Mouse (Mus musculus): Measurements from ENCODE around the gene Gm9857.
A peak's percentile ranks its signal among the peaks of the same experiment; 100 is the strongest.

Gene Gm9857

DNA sequence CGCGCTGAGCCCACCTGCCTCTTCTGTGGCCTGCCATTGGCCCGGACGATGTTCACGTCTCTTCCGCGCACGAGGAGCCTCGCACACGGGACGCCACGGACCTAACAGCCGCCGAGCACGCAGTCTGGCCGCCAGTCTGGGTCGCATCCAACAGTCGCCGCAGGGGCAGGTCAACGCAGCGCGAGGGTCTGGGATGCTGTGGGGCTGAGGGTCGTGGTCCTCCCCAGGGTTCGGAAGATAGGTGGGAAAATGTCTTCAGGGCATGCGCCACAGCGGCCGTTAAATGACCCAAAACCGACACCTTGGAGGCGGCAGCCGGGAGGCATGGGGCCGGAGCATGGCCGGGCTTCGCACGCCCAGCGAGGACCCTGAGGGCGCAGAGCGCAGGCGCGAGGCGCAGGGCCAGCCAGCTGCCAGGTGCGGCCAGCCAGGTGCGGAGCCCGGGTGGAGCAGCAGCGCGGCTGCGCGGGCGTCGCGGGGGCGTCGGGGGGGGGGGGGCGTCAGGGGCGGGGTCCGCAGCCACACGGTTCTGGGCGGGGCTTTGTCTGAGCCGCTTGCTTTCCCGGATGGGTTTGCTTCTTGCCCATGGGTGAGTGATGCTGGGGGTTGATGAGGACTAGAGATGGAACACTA, at the start of gene Gm9857:
TSS of gene Gm9857 (minus strand) at position 445 of the 633 bp plus-strand sequence.
- peak; percentile 20 for DNase-seq

GRCm38 (mm10) chr3:108987009-108987659, 46.9 kb upstream of the Gm9857 start:
- no peak for DNase-seq

DNA sequence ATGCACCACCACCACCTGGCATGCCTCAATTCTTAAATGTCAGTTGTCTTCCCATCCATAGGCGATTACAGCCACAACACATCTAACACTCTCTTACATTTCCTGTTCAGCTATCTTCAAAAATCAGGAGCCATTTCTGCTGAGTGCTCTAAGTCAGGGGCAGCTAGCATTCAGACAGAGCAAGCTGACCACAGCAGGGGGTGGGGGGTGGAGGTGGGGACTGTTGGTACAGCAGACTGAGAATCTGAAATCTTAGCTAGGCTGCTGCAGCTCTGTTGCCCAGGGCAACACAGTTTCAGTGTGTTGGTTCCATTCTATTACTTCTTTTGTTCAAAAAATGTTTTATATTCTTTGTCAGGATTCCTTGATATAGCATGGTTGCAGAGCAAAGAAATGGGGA, 46.3 kb upstream of the Gm9857 start:
- no peak for DNase-seq

DNA sequence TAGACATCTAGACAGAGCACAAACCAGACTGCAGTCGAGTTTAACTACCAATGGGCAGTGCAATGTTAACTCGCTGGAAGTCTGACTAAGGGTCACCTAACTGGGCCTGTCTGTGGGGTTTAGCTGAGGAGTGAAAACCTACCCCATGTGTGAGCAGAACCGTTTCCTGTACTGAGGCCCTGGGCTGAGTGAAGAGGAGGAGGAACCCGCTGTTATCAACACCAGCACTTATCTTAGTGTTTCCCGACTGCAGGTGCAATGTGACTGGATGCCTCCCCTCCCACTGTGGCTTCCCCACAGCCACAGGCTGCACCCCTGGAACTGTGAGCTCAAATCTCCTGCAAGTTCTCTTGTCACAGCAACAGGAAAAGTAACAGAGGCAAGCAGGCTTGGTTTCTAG, 43.7 kb upstream of the Gm9857 start:
- DNase-seq: peak; percentile 51

- peak; percentile 49 for DNase-seq
These were observed 41.7 kb upstream of the Gm9857 start for GRCm38 (mm10) chr3:108981946-108982345.

DNA sequence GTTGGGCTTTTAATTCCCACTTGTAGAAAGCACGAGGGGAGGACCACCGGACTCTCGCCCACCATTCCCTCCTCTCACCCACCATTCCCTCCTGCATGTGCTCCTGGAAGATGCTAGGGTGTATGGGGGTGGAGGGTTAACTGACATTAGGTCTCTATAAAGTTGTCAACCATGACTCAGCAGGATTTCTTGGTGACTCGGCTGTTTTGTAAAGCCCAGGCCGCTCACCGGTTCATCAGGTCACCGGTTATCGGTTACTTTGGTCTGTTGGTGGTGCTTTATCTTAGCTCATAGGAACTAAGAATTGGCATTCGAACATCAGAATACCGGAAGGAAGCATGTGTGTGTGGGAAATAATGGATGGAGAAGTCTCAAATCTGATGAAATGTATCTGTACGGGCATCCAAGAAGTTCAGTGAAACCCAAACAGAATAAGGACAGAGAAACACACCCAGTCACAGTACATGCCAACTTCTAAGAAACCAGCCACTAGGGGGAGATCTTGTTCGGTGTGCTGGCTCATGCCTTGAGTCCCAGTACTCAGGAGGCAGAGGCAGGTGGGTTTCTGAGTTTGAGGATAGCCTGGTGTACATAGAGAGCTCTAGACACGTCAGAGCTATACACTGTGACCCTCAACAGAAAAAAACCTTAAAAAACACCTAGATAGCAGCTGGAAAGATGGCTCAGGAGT, 37.2 kb upstream of the Gm9857 start:
- no peak for DNase-seq

DNA sequence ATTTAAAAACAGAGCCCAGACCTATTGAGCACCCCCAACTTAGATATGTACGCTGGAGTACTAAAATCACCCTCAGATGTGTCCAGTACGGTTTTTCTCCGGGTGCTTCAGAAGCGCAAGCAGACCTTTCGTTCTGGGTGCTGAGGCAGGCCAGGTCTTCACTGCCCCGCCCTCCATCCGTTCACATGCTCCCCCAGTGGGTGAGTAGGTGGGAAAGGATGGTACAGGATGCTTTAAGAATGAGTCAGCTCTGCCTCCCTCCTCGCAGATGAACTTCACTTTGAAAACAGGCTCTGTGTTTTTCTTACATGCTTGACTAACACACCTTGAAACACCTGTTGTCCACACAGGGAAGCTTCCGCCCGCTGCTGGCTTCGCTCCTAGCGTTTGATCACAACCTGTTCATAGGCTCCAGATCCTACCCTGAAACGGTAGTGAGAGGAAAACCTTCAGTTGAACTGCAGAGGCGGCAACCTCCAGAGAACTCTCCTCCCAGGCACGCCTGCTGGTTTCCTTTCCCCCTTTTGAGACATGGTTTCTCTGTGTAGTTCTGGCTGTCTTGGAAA, 34.8 kb upstream of the Gm9857 start:
- no peak for DNase-seq

DNA sequence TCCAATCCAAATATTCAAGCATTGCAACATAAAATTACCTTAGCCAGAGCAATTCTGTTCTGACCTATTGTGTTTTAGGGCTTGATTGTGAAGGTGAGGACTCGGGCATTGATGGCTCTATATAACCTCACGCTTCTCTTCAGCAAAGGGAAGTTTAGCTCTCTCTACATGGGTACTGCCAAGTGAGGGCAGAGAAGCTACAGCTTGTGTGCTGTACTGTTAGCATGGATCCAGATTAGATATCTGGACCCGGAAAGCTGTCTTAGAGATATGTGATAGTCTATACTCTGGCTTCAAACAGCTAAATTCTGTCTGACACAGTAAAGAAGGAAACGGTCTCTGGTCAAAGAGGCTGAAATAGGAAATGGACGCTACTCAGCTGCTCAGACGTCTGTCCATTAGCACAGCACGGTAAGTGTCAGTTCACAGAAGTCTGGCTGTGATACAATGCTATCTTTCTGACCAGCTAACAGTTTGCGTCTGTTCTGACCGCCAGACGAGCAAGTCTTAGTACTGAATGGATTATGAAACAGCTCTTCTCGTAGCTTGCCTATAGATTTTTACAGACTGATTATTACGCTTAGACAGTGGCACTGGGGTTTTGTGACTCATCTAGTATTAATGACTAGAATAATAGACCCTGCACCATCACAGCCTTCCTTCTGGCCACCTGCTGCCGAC, 33.9 kb upstream of the Gm9857 start:
- DNase-seq: no peak

DNA sequence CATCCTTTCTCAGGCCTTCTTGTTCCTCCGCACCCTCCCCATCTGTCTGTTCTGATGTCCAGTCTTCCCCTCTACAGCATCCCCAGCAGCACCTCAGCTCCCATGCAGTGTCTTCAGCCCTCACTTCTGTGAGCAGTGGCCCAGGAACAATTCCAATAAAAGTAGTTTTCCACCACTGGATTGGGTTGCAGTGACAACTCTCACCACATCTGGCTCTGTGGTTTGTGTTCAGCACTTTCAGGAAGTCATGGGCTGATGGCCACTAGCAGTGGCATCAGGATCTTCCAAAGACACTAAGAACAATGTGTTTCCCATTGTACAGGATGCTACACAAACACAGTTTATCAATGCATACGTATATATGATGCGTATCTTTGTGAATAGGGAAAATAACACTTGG, 25.8 kb upstream of the Gm9857 start:
- DNase-seq: no peak

DNA sequence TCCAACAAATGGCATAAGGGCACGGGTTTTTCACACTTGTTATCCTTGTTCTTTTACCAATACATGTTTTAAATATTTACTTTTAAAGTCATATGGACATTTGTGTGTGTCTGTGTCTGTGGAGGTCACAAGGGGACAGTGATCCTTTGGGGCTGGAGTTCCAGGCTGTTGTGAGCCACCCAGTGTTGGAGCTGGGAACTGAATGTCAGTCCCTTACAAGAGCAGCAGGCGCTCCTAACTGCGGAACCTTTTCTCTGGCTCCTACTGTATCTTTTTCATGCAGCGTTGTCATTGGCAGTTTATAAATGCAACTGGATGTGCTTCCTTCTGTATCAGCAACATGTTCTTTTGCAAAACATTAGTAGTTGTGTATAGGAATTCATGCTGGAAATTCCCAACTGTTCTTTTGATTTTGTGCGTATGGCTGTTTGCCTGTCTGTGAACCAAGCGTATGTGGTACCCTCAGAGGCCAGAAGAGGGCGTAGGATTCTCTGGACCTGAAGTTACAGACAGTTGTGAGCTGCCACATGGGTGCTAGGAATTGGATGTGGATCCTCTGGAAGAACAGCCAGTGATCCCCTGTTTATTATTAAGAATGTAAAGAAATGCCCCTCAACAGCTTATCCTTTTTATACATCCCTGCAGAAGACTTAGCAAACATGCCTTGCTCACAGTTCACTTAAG, 24.3 kb upstream of the Gm9857 start:
- peak; percentile 45 for DNase-seq

DNA sequence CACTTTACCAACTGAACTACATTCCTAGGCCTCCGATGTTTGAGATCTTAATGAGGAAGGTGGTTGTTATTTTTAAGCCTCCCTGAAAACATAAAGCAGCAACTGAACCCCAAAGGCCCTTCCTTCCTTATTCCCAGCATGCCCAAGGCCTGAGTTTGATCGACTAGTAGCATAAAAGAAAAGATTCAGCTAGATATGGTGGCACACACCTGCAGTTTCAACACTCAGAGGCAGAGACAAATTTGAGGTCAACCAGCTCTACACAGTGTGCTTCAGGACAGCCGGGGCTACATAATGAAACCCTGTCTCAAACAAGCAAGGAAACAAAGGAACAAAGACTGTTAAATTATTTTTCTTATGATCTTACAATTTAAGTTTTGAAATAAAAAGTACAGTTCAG, 23.5 kb upstream of the Gm9857 start:
- peak; percentile 44 for DNase-seq

GRCm38 (mm10) chr3:108963278-108963677, 23.0 kb upstream of the Gm9857 start:
- no peak for DNase-seq

GRCm38 (mm10) chr3:108961655-108962054, 21.4 kb upstream of the Gm9857 start:
- peak; percentile 67 for DNase-seq

DNA sequence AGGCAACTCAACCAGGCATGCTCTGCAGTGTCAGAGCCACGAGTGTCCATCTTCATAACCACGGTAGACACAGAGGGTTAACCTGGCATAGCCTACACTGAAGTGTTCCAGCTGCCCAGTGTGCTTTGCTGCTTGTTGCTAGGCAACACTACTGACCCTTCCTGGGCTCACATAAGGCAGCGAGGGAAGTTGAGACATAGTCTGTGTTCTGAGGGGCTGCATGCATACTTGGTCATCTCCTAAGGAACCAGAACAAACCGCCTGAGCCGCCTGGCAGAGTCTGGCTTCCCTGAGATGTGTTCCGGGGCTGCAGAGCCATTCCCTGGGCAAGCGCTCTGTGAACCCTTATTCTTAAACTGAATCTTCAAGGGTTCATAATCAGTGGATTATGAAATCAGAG, 21.0 kb upstream of the Gm9857 start:
- DNase-seq: no peak

DNA sequence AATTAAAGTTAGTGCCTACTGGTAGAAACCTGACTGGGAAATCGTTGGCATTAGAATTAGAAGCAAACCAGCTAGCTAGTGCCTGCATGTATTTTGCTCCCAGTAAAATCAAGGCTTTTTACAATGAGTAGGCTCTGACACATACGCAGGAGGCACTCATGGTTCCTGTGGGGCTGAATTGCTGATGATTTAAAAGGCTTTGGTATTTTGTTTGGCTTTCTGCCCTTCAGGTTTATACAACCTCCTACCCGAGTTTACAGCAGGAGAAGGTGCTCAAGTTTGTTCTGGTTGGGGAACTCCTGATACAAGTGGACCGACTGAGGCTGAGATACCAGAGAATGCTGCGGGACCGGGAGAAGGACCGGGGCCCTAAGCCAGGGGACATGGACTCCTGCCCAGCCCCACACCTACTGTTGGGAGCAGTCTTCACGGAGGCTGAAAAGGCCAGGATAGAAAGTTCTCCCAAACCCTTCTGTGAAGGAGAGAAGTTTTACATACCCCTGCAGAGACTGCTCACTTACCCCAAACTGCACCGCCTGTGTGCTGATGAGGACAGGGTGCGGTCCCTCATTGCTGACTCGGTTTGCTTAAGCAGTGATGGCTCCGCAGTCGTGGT, 19.5 kb upstream of the Gm9857 start:
- no peak for DNase-seq

GRCm38 (mm10) chr3:108957976-108958375, 17.7 kb upstream of the Gm9857 start:
- no peak for DNase-seq

DNA sequence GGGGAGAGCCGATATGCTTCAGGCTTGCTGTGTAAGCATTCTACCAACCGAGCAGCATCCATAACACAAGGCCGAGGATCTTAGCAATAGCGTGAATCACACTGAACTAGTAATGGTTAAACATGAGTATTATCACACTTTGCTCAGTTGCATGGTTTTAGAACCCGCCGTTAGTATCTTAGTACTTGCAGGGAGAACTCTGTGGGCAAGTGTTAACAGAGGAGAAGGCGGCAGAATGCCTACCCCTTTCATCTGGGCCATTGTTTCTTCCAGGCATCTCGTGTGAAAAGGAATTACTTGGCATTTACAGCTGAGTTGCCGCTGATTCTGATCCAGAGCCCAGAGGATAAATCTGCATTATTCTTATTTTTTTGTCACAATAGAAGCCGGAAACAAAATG, 751 bp upstream of the Gm9857 start:
- DNase-seq: no peak

GRCm38 (mm10) chr3:108939573-108939972, 672 bp downstream of the Gm9857 start, which contains the start of gene Henmt1:
Gene Henmt1 (plus strand): TSS chr3:108939873.
- no peak for DNase-seq

GRCm38 (mm10) chr3:108938691-108939090, 1.6 kb downstream of the Gm9857 start:
- no peak for DNase-seq

GRCm38 (mm10) chr3:108933557-108933956, 6.7 kb downstream of the Gm9857 start:
- no peak for DNase-seq

- no peak for DNase-seq
These were observed 13.9 kb downstream of the Gm9857 start for GRCm38 (mm10) chr3:108926308-108926707.

GRCm38 (mm10) chr3:108925677-108926076, 14.6 kb downstream of the Gm9857 start:
- no peak for DNase-seq
